Mouse (Mus musculus) MEL (cell line): Measurements from ENCODE around the gene Ficd. TPM values are rescaled to one million over a fixed set of nuclear protein-coding genes. Genes with fewer than 3 reads are reported as not detected.

Source experiments
- DNase-seq: peaks from one replicate; pipeline ENCODE4 v3.0.0; 2011; ENCODE audit warnings: low read depth, low spot score
- H3K27ac ChIP-seq: 2 replicates; pipeline ENCODE4 v1.5.1; 2012; ENCODE audit warnings: low read depth, mild to moderate bottlenecking, control low read depth, low read length, moderate library complexity; ENCODE audit not compliant: control insufficient read depth
- H3K27me3 ChIP-seq, 2 experiments: fragments of 150-350 bp in 1 of 2; sonication (generic) in 1 of 2; 2 replicates each; pipeline ENCODE4 v1.6.1; 2012; ENCODE audit warnings: low read length in 2 of 2, mild to moderate bottlenecking in 2 of 2, improper control_type of control experiment in 1 of 2, moderate library complexity in 1 of 2; ENCODE audit not compliant: insufficient read depth in 2 of 2, control insufficient read depth in 1 of 2
- H3K36me3 ChIP-seq, 2 experiments: 2 replicates each; pipeline ENCODE4 v1.6.1; 2012 to 2014; ENCODE audit warnings: low read length in 2 of 2, improper control_type of control experiment in 1 of 2, inconsistent platforms in 1 of 2, mild to moderate bottlenecking in 1 of 2; ENCODE audit not compliant: insufficient read depth in 2 of 2, control insufficient read depth in 1 of 2
- H3K4me1 ChIP-seq, 2 experiments: fragments of 150-350 bp in 1 of 2; sonication (generic) in 1 of 2; 2 replicates each; pipeline ENCODE4 v1.6.1; 2012; ENCODE audit warnings: low read length in 2 of 2, improper control_type of control experiment in 1 of 2, mild to moderate bottlenecking in 1 of 2; ENCODE audit not compliant: insufficient read depth in 2 of 2, control insufficient read depth in 1 of 2
- H3K4me3 ChIP-seq, 2 experiments: fragments of 150-350 bp in 1 of 2; sonication (generic) in 1 of 2; 2 replicates each; pipeline ENCODE4 v1.5.1; 2012; ENCODE audit warnings: low read depth in 2 of 2, low read length in 2 of 2, mild to moderate bottlenecking in 2 of 2, moderate library complexity in 2 of 2, control low read depth in 1 of 2, improper control_type of control experiment in 1 of 2; ENCODE audit not compliant: control insufficient read depth in 1 of 2, insufficient read depth in 1 of 2
- H3K79me2 ChIP-seq: 2 replicates; pipeline ENCODE4 v1.6.1; 2012; ENCODE audit warnings: mild to moderate bottlenecking, low read length, moderate library complexity; ENCODE audit not compliant: control insufficient read depth, poor library complexity, insufficient read depth
- H3K9ac ChIP-seq: 2 replicates; pipeline ENCODE4 v1.6.1; 2012; ENCODE audit warnings: low read depth, mild to moderate bottlenecking, control low read depth, low read length, moderate library complexity; ENCODE audit not compliant: control insufficient read depth, poor library complexity, severe bottlenecking
- H3K9me3 ChIP-seq: fragments of 150-350 bp; sonication (generic); replicated peaks from 2 replicates; pipeline ENCODE4 v1.6.1; 2012; ENCODE audit warnings: mild to moderate bottlenecking, low read length, improper control_type of control experiment, moderate library complexity; ENCODE audit not compliant: insufficient read depth
- CHD1 ChIP-seq: IDR thresholded peaks from 2 replicates; pipeline ENCODE4 v1.6.1; 2012; ENCODE audit warnings: low read depth, mild to moderate bottlenecking, inconsistent platforms, low read length, improper control_type of control experiment
- CHD2 ChIP-seq: IDR thresholded peaks from 2 replicates; pipeline ENCODE4 v1.6.1; 2011; ENCODE audit warnings: low read length, improper control_type of control experiment
- CTCF ChIP-seq, 3 experiments: IDR thresholded peaks in 2 of 3; conservative IDR thresholded peaks in 1 of 3; 2 replicates each; pipeline ENCODE4 v1.5.1; 2011 to 2012; ENCODE audit warnings: low read length in 3 of 3, low read depth in 2 of 3, mild to moderate bottlenecking in 2 of 3, improper control_type of control experiment in 1 of 3, inconsistent platforms in 1 of 3, mixed read lengths in 1 of 3, moderate library complexity in 1 of 3; ENCODE audit not compliant: control insufficient read depth in 1 of 3, insufficient read depth in 1 of 3, poor library complexity in 1 of 3, severe bottlenecking in 1 of 3
- E2F4 ChIP-seq: IDR thresholded peaks from 2 replicates; pipeline ENCODE4 v1.6.1; 2011; ENCODE audit warnings: low read depth, low read length, improper control_type of control experiment, borderline replicate concordance
- ELF1 ChIP-seq: IDR thresholded peaks from 2 replicates; pipeline ENCODE4 v1.6.1; 2014; ENCODE audit warnings: low read depth, mild to moderate bottlenecking, inconsistent platforms, low read length, improper control_type of control experiment, moderate library complexity
- EP300 ChIP-seq, 2 experiments: IDR thresholded peaks; 2 replicates each; pipeline ENCODE4 v1.6.1; 2011; ENCODE audit warnings: improper control_type of control experiment in 2 of 2, low read length in 2 of 2, low read depth in 1 of 2, mild to moderate bottlenecking in 1 of 2
- MAFK ChIP-seq: IDR thresholded peaks from 2 replicates; pipeline ENCODE4 v1.6.1; 2011; ENCODE audit warnings: low read depth, mild to moderate bottlenecking, low read length, improper control_type of control experiment, borderline replicate concordance
- MAX ChIP-seq: IDR thresholded peaks from 2 replicates; pipeline ENCODE4 v1.6.1; 2011; ENCODE audit warnings: low read length, improper control_type of control experiment
- MEF2A ChIP-seq: IDR thresholded peaks from 2 replicates; pipeline ENCODE4 v1.6.1; 2014; ENCODE audit warnings: low read depth, mild to moderate bottlenecking, inconsistent platforms, low read length, improper control_type of control experiment; ENCODE audit not compliant: poor library complexity, insufficient replicate concordance, severe bottlenecking; ENCODE audit errors: extremely low read depth
- MXI1 ChIP-seq: IDR thresholded peaks from 2 replicates; pipeline ENCODE4 v1.6.1; 2011; ENCODE audit warnings: mild to moderate bottlenecking, low read depth, low read length, improper control_type of control experiment
- MYB ChIP-seq: IDR thresholded peaks from 2 replicates; pipeline ENCODE4 v1.6.1; 2011; ENCODE audit warnings: mild to moderate bottlenecking, low read depth, low read length, improper control_type of control experiment
- MYC ChIP-seq: IDR thresholded peaks from 2 replicates; pipeline ENCODE4 v1.6.1; 2011; ENCODE audit warnings: low read depth, mild to moderate bottlenecking, low read length, improper control_type of control experiment, moderate library complexity
- POLR2AphosphoS5 ChIP-seq: IDR thresholded peaks from 2 replicates; pipeline ENCODE4 v1.6.1; 2012; ENCODE audit warnings: low read depth, borderline replicate concordance, mild to moderate bottlenecking, inconsistent platforms, low read length, moderate library complexity, mixed read lengths
- RAD21 ChIP-seq: IDR thresholded peaks from 2 replicates; pipeline ENCODE4 v1.6.1; 2011; ENCODE audit warnings: mild to moderate bottlenecking, low read depth, low read length, improper control_type of control experiment
- SIN3A ChIP-seq: IDR thresholded peaks from 2 replicates; pipeline ENCODE4 v1.6.1; 2012; ENCODE audit warnings: low read length, improper control_type of control experiment, inconsistent platforms
- SMC3 ChIP-seq: IDR thresholded peaks from 2 replicates; pipeline ENCODE4 v1.6.1; 2011; ENCODE audit warnings: low read depth, low read length, improper control_type of control experiment
- TCF12 ChIP-seq: IDR thresholded peaks from 2 replicates; pipeline ENCODE4 v1.6.1; 2014; ENCODE audit warnings: low read depth, mild to moderate bottlenecking, inconsistent platforms, low read length, improper control_type of control experiment, moderate library complexity
- UBTF ChIP-seq: IDR thresholded peaks from 2 replicates; pipeline ENCODE4 v1.6.1; 2012; ENCODE audit warnings: low read depth, mild to moderate bottlenecking, inconsistent platforms, low read length, improper control_type of control experiment, moderate library complexity, borderline replicate concordance; ENCODE audit not compliant: insufficient read depth
- USF1 ChIP-seq: IDR thresholded peaks from 2 replicates; pipeline ENCODE4 v1.6.1; 2014; ENCODE audit warnings: low read depth, mild to moderate bottlenecking, inconsistent platforms, low read length, improper control_type of control experiment, moderate library complexity
- USF2 ChIP-seq, 2 experiments: IDR thresholded peaks; 2 replicates each; pipeline ENCODE4 v1.6.1; 2011 to 2012; ENCODE audit warnings: improper control_type of control experiment in 2 of 2, low read length in 2 of 2, borderline replicate concordance in 1 of 2, inconsistent platforms in 1 of 2, low read depth in 1 of 2, mild to moderate bottlenecking in 1 of 2; ENCODE audit not compliant: insufficient read depth in 1 of 2
- ZNF384 ChIP-seq: IDR thresholded peaks from 2 replicates; pipeline ENCODE4 v1.6.1; 2012; ENCODE audit warnings: low read depth, mild to moderate bottlenecking, inconsistent platforms, low read length, improper control_type of control experiment
- polyA plus RNA-seq, 2 experiments: library from polyadenylated mRNA; stranded (reverse) in 1 of 2; unstranded in 1 of 2; fragments of >175 nt in 1 of 2; fragments of >200 nt in 1 of 2; gene quantifications; 2 replicates each; pipeline versions ENCODE4 v1.2.1 to v1.2.4; 2012; ENCODE audit warnings: low replicate concordance in 2 of 2, low read depth in 1 of 2; ENCODE audit not compliant: insufficient read length in 2 of 2, insufficient read depth in 1 of 2, missing spikeins in 1 of 2
- total RNA-seq: library from RNA; depleted of rRNA; stranded (reverse); fragments of 300-350 nt; gene quantifications from 2 replicates; pipeline ENCODE4 v1.2.3, GENCODE M21; 2012

Ficd gene
- total and polyA plus RNA-seq, 3 experiments = 2.5 to 2.7 TPM; not detected in 1

DNA sequence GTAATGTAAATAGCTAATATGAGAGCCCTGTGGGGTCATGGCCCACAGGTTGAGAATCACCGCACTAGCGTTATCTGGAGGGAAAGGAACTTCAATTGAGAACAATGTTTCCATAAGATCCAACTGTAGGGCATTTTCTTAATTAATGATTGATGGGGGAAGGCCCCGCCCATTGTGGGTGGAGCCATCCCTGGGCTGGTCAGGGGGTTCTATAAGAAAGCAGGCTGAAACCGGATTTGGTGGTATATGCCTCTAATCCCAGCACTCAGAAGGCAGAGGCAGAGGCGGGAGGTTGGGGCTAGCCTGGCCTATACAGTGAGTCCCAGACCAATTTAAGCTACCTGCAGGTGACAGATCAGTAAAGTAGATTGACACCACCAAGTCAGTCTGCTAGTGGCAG is 1.2 kb upstream of the Ficd start:
- peak overlapping the region; percentile 73 for H3K9ac ChIP-seq
- peak overlapping the region; percentile 76; the same call in 1 of the 2 replicates for H3K27ac ChIP-seq

DNA sequence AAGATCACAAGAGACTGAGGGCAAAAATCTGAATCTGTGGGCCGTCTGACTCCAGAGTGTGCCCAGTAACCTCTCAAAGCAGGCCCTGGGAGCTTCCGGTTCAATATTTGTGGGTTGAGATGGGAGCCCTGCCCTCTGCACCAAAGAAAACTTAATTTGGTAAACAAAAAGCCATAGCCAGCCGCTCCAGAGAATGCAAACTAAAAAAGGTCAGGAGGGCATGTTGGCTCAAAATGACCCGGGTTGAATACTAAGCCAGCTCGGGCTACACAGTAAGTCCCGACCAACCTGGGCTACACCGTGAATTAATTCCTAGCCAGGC is 619 bp upstream of the Ficd start:
- no peak for DNase-seq
- no peaks in the 10 kb centered on the region for H3K9me3 ChIP-seq
- peak overlapping the region; percentile 58 to 81 for H3K4me3 ChIP-seq

More for the DNA sequence above, 1.2 kb upstream of the Ficd start:
- H3K27me3 ChIP-seq = no peaks in the 10 kb centered on the region
- no peak for TF ChIP-seq UBTF
- TF ChIP-seq ELF1 = no peak
- TF ChIP-seq SIN3A = no peak
- no peak for TF ChIP-seq CHD1
- TF ChIP-seq MAFK = no peak
- no peak for TF ChIP-seq E2F4
- TF ChIP-seq CTCF (IDR thresholded peaks at IDR 0.05 in 2 of 3, conservative IDR thresholded peaks at IDR 0.05 in 1 of 3; ENCODE audit: control insufficient read depth in 1 of 3, insufficient read depth in 1 of 3, low read depth in 2 of 3, low read length in 3 of 3, poor library complexity in 1 of 3, severe bottlenecking in 1 of 3) = no peak
- no peak for TF ChIP-seq USF2 (IDR thresholded peaks at IDR 0.05; ENCODE audit: borderline replicate concordance in 1 of 2, insufficient read depth in 1 of 2, low read depth in 1 of 2, low read length in 2 of 2)
- no peak for TF ChIP-seq POLR2AphosphoS5
- TF ChIP-seq MYB = no peak
- no peak for TF ChIP-seq RAD21
- TF ChIP-seq SMC3 = no peak
- no peak for TF ChIP-seq MAX
- TF ChIP-seq MEF2A = no peak
- TF ChIP-seq CHD2 = no peak
- TF ChIP-seq MYC = no peak
- TF ChIP-seq EP300 (IDR thresholded peaks at IDR 0.05; ENCODE audit: low read depth in 1 of 2, low read length in 2 of 2) = no peak
- no peak for TF ChIP-seq MXI1
- TF ChIP-seq ZNF384 = no peak
- no peak for DNase-seq
- peaks cover 0 to 14% of the 10 kb centered on the region in 2 experiments; a peak in 1 of 4 replicates for H3K4me1 ChIP-seq
- H3K79me2 ChIP-seq = no peaks in the 10 kb centered on the region; the same call in 1 of the 2 replicates
- H3K9me3 ChIP-seq = no peaks in the 10 kb centered on the region
- no peaks in the 10 kb centered on the region; a peak in 1 of 4 replicates for H3K36me3 ChIP-seq
- peak overlapping the region in 1 of 2 experiments; percentile 58; a peak in 1 of 4 replicates for H3K4me3 ChIP-seq

More for the DNA sequence above, 619 bp upstream of the Ficd start:
- Histone ChIP-seq H3K27ac (peak overlapping the region; percentile 76), H3K27me3 (no peaks in the 10 kb centered on the region), H3K36me3 (no peaks in the 10 kb centered on the region; a peak in 1 of 4 replicates), H3K79me2 (no peaks in the 10 kb centered on the region; the same call in 1 of the 2 replicates), H3K4me1 (peaks cover 0 to 14% of the 10 kb centered on the region in 2 experiments; a peak in 1 of 4 replicates), H3K9ac (peak overlapping the region; percentile 73)
- TF ChIP-seq CHD1 = no peak
- no peak for TF ChIP-seq MYC
- no peak for TF ChIP-seq TCF12
- TF ChIP-seq ELF1 = no peak; the same call in 1 of the 2 replicates
- no peak for TF ChIP-seq USF1
- no peak for TF ChIP-seq MAFK
- no peak for TF ChIP-seq E2F4
- TF ChIP-seq ZNF384 = no peak
- TF ChIP-seq RAD21 = no peak
